Mouse (Mus musculus) liver, embryonic 14.5 days (tissue): ENCODE measurements around the gene Psmc3.

Experiments used
- CTCF ChIP-seq: IDR thresholded peaks from 2 replicates; pipeline ENCODE4 v1.5.1; 2016; ENCODE audit warnings: antibody characterized with exemption, low read depth, control low read depth
- EP300 ChIP-seq: IDR thresholded peaks from 2 replicates; pipeline ENCODE4 v1.6.1; 2016; ENCODE audit warnings: antibody characterized with exemption, low read depth

DNA sequence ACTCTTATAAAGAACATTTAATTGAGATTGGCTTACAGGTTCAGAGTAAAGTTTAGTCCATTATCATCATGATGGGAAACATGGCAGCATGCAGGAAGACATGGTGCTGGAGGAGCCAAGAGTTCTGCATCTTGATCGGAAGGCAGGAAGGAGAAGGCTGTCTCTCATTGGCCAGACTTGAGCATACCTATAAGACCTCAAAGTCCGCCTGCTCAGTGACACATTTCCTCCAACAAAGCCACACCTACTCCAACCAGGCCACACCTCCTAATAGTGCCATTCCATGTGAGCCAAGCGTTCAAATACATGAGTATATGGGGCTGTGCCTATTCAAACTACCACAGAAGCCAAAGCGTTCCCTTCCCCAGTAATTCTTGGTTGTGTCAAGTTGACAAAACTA, 22.6 kb upstream of the Psmc3 start:
- TF ChIP-seq CTCF = no peak
- TF ChIP-seq EP300 = no peak
